Mouse (Mus musculus) urinary bladder, postnatal 36 days (tissue): Measurements from ENCODE around the gene Gm21887.
"Not testable (repeated sequence)": the region's sequence is repeated elsewhere in the genome, so short reads cannot be mapped to it uniquely, and the experiment has no call there.

Experiments
- DNase-seq, 2 experiments: peaks; one replicate each; pipeline ENCODE4 v3.0.0; 2022; ENCODE audit warnings: low spot score in 2 of 2, mixed read lengths in 1 of 2

Gm21887 gene

GRCm38 (mm10) chrX:170011529-170011879, 2.0 kb downstream of the Gm21887 start:
- not testable (repeated sequence) for DNase-seq

- DNase-seq = not testable (repeated sequence)
Observed at GRCm38 (mm10) chrX:170013421-170013820, 4.0 kb downstream of the Gm21887 start.

DNA sequence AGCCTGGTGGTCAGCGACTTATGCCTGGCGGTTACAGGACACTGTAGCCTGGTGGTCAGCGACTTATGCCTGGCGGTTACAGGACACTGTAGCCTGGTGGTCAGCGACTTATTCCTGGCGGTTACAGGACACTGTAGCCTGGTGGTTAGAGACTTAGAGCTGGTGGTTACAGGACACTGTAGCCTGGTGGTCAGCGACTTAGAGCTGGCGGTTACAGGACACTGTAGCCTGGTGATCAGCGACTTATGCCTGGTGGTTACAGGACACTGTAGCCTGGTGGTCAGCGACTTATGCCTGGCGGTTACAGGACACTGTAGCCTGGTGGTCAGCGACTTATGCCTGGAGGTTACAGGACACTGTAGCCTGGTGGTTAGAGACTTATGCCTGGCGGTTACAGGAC, 4.6 kb downstream of the Gm21887 start:
- not testable (repeated sequence) for DNase-seq

DNA sequence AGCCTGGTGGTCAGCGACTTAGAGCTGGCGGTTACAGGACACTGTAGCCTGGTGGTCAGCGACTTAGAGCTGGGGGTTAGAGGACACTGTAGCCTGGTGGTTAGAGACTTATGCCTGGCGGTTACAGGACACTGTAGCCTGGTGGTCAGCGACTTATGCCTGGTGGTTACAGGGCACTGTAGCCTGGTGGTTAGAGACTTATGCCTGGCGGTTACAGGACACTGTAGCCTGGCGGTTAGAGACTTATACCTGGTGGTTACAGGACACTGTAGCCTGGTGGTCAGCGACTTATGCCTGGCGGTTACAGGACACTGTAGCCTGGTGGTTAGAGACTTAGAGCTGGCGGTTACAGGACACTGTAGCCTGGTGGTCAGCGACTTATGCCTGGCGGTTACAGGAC, 6.4 kb downstream of the Gm21887 start:
- DNase-seq = not testable (repeated sequence)

DNA sequence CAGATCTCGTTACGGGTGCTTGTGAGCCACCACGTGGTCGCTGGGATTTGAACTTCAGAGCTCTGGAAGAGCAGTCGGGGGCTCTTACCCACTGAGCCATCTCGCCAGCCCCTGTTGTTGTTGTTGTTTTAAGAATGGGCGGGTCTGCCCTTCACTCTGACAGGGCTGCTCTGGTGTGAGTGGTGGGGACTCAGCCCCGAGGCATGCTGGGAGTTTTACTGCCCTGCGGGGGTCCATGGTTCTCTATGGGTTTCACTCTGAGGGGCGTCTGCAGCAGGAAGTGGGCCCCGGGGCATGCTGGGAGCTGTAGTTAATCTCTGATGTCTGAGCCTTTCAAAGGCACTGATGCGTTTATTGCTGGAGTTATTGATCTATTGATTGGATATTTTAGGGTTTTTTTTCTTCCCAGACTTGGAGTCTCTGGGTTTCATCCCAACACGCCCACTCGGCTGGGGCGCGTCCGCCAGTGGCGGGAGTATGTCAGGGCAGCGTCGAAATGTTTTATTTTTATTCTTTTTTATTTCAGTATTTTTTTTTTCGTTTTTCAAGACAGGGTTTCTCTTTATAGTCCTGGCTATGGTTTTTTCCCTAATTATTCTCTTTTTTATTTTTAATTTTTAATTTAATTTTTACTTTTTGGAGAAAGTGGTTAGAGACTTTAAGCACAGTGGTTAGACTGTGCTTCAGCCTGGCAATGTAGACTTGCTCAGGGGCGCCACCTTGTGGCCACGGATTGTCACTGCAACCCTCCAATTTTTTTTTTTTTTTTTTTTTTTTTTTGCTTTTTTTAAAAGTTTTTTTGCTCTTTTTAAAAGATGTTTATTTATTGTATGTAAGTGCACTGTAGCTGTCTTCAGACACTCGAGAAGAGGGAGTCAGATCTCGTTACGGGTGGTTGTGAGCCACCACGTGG, 8.1 kb downstream of the Gm21887 start:
- DNase-seq = not testable (repeated sequence)

DNA sequence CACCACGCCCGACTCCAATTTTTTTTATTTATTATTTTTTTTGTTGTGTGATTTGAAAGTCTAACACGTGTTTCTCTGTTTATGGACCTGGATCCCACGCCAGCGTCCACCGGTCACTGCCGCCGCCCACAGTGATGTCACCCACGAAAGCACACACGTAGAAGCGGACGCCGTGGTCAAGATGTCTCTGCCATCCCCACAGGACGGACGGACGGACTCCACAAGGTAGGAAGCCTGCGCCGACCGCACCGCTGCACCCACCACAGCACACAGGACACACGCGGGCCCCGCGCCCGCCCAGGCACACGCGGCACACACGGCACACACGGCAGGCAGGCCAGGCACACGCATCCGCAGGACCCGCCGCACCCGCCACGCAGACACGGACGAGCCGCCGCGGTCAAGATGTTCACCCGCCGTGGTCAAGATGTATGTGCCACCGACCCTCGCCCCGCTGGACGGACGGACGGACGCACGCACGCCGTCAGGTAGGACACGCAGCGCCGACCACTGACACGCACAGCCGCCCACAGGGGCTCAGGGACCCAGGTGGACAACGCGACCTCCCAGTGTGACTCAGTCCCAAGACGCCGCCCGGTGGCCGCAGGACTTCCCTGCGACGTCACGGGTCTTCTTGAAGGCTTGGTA, 9.2 kb downstream of the Gm21887 start:
- DNase-seq = not testable (repeated sequence)

DNA sequence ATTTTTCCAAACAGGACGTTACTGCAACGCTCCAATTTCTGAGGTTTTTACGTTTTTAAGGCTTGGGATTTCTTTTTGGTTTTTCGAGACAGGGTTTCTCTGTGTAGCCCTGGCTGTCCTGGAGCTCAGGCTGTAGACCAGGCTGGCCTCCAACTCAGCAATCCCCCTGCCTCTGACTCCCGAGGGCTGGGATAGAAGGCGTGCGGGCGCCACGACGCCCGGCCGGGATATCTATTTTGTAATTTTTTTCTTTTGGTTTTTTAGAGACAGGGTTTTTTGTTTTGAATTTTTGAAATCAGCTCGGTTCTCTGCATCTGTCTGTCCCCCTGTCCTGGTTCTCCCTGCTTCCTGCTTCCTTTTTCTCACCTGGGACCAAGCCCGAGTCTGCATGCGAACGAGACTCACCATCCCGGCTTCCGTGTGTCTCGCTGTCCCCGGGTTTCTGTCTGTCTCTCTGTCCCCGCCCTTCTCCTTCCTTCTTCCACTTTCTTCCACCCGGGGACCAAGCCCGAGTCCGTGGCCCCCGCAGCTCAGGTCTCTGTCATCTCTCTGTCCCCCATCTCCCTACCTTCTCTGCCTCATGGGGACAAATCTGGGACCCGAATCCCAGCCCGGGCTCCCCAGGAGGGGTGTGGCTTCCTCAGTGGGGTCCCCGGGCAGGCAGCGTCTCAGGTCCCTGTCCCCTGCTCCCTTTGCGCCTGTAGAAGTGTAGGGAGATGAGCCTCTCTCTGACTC, 9.9 kb downstream of the Gm21887 start:
- not testable (repeated sequence) for DNase-seq

- DNase-seq = peak; percentile 85 to 94
Observed at GRCm38 (mm10) chrX:170019954-170020689, 10.7 kb downstream of the Gm21887 start.

DNA sequence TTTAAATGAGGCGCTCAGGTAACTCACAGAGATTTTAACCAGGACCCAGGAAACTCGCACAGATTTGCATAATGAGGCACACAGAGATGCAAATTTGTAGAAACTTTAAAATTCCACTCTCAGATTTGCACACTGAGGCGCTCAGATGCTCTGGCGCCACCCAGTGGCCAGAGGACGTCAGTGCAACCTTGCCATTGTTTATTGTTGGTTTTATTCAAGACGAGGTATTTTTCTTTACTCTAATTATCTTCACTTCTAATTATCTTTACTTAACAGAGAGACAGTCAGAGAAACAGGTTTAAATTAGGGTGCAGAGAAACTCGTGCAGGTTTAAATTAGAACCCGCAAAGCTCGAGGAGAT, 11.2 kb downstream of the Gm21887 start:
- not testable (repeated sequence) for DNase-seq

DNA sequence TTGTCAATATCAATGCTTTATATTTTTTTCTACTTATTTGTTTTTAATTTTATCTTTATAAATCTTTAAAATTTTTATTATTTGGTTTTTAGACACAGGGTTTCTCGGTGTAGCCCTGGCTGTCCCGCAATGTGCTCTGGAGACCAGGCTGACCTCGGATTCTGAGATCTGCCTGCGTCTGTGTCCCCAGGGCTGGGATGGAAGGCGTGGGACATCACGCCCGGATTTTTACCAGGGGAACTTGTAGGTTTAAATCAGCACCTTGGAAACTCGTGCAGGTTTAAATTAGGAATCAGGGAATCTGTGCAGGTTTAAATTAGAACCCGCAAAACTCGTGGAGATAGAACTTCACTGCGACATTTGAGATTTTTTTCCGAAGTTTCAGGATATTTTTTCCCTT, 11.7 kb downstream of the Gm21887 start:
- DNase-seq = not testable (repeated sequence)

- not testable (repeated sequence) for DNase-seq
Observed at GRCm38 (mm10) chrX:170021750-170022461, 12.4 kb downstream of the Gm21887 start.
